Mouse (Mus musculus) C3H10T1/2 (cell line): ENCODE results near the gene Crocc2. TPM values are rescaled to one million over a fixed set of nuclear protein-coding genes. Genes with fewer than 3 reads are reported as not detected.

Experiments used
- polyA plus RNA-seq, 2 experiments: library from polyadenylated mRNA; unstranded; fragments of >200 nt; fragmentation: generic; extraction: Trizol; gene quantifications; one replicate each; pipeline ENCODE4 v1.2.1; 2012; ENCODE audit warnings: missing spikeins in 2 of 2

Gene Crocc2
- polyA plus RNA-seq: 1 to 10 TPM in 1 of 2 experiments, under 1 TPM in 1; 0.01 to 8.1 TPM

DNA sequence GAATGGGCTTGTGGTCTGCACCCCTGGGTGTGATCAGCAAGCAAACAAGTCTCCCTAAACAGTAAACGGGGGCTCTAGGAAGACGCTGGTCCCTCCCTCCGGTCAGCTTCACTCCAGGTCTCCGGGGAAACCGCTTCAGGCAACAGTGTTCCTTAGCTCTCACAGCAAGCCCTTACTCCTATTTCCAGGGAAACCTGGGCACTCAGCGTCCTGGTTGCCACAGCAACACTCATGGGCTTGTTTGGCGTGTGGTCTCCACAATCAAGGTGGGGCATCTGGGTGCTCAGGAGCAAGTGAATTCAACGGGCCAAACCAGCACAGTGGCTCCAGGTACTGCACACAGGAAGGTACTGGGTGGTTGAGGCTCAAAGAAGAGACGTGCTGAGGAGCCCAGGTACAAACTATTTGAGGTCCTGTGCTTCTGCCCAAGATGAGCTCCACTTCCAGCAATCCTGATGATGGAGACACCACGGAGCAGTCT is at the start of gene Crocc2:
TSS of gene Crocc2 (plus strand) at position 431 of the 481 bp plus-strand sequence.

DNA sequence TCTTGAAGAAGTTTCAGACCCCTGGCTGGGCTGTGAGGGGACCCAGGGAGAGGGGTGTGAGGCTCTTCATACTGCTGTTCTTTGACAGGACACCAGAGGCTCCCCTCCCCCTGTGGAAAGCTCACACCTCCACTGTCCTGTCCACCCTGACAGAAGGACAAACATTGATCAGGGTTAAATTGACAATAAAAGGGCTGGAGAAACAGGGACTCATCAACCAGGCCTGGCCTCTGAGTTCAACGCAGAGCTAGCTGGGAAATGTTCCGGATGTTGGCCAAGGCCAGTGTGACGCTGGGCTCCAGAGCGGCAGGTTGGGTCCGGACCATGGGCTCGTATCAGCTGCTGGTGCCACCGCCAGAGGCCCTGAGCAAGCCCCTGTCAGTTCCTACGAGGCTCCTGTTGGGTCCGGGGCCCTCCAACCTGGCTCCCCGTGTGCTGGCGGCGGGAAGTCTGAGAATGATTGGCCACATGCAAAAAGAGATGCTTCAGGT is 33.4 kb upstream of the Crocc2 start, which contains the start of gene Agxt:
TSS of gene Agxt (plus strand) at position 205 of the 491 bp plus-strand sequence.

DNA sequence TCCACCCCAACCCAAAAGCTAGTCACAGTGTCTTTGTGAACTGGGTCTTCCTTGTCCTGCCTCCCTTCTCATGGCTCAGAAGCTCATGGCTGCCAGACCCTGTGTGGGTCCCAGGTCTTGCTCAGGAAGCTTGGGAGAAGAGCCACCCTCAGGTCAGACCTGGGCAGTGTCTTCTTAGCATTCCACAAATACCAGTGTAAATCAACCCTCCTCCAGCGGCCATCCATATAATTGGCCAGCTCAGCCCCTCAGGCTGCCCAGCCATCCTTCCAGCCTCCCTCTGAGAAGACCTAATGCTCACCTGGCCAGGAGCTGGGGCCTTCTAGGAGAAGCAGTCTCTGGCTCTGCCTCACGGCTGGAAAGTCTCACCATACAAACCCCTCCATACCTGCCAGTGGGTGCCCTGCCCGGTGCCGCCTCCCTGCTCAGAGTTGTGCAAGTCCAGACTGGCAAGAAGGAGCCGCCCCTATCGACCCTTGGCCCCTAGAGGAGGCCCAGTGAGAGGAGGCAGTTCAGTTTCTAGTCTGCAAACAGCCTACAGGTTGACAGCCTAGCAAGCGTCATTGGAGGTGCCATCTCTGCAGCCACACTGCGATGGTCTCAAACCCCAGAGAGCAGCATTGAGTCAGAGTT is 7.9 kb upstream of the Crocc2 start, which contains the start of gene 2310007B03Rik:
TSS of gene 2310007B03Rik (minus strand) at position 448 of the 633 bp plus-strand sequence.

DNA sequence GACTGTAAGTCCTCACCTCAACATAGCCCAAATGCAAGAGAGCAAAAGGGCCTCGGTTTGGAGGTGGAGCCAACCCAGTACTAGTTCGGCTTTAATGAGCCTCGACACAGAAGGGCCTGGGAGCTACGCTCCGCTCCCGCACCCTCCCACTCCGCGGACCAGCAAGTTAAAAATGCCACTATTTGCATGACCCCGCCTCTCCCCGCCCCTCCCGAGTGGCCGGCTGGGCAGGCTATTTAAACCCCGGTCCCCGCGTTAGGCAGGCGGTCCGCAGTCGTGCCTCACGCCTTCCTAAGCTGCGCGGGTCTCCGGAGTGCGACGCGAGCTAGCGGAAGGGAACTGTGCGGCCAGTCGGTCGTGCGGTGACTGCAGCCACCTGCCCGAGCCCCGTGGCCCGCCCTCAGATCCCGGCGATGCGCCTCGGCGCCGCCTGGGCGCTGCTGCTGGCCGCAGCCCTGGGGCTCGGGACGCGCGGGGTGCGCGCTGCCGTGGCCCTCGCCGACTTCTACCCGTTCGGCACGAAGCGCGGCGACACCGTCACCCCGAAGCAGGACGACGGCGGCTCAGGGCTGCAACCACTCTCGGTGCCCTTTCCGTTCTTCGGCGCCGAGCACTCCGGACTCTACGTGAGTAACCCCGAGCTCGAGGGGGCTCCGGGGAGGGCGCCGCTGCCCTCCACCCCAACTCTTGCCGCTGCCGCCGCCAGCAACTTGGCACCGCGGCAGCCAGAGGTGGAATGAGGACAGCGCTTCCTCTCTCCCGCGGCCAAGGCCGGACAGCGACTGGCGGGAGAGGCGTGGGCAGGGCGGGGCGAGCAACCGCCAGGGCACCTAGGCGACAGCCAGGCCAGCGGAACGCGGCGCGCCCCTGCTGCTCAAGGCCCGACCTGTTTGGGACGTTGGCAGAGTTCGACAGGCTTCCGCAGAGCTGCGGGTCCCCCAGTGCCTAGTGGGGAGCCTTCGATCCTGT is 67.3 kb downstream of the Crocc2 start, which contains the start of gene Sned1:
TSS of gene Sned1 (plus strand) at position 266 of the 969 bp plus-strand sequence.

Other genes starting within 250 kb of the Crocc2 start
- gene Capn10, start 234.3 kb upstream of the Crocc2 start, polyA plus RNA-seq: 10 to 100 TPM in 1 of 2 experiments, 1 to 10 TPM in 1; 9.1 to 17.8 TPM
- gene Gpr35, start 217.9 kb upstream of the Crocc2 start, polyA plus RNA-seq: under 1 TPM in 1 of 2 experiments, not detected in 1; 0.26 TPM
- gene Aqp12, start 162.4 kb upstream of the Crocc2 start, polyA plus RNA-seq: not detected
- under 1 TPM in 1 of 2 experiments, not detected in 1; 0.01 TPM for gene Kif1a, start 66.8 kb upstream of the Crocc2 start, polyA plus RNA-seq
- gene Agxt, start 33.5 kb upstream of the Crocc2 start, polyA plus RNA-seq: under 1 TPM in 1 of 2 experiments, not detected in 1; 0.19 TPM
- gene 2310007B03Rik, start 7.8 kb upstream of the Crocc2 start, polyA plus RNA-seq: under 1 TPM in 1 of 2 experiments, not detected in 1; 0.18 TPM
- gene Sned1, start 67.1 kb downstream of the Crocc2 start, polyA plus RNA-seq: 100 to 1,000 TPM in 1 of 2 experiments, under 1 TPM in 1; 0.06 to 167 TPM
- 100 to 1,000 TPM in 1 of 2 experiments, 1 to 10 TPM in 1; 6.4 to 247 TPM for gene Mterf4, start 137.2 kb downstream of the Crocc2 start, polyA plus RNA-seq
- gene Ppp1r7, start 174.1 kb downstream of the Crocc2 start, polyA plus RNA-seq: 10 to 100 TPM in 1 of 2 experiments, 1 to 10 TPM in 1; 4.2 to 14.6 TPM
- gene Pask, start 174.8 kb downstream of the Crocc2 start, polyA plus RNA-seq: 10 to 100 TPM in 1 of 2 experiments, 1 to 10 TPM in 1; 4.1 to 11.0 TPM
- gene Ano7, start 205.2 kb downstream of the Crocc2 start, polyA plus RNA-seq: under 1 TPM in 1 of 2 experiments, not detected in 1; 0.02 TPM